Mouse (Mus musculus): ENCODE measurements around the gene Cep83. TPM values are rescaled to one million over a fixed set of nuclear protein-coding genes. Genes with fewer than 3 reads are reported as not detected.

The Cep83 gene
- polyA plus RNA-seq, 1 experiment from 2014 or later: 24.7 TPM

GRCm38 (mm10) chr10:94826436-94826835 lies 138.0 kb downstream of the Cep83 start:
- DNase-seq (peak; percentile 83), ATAC-seq (ENCODE audit: insufficient read depth) (peak; percentile 36; the same call in 1 of the 2 replicates)
- no peak for TF ChIP-seq CTCF (IDR thresholded peaks at IDR 0.05; ENCODE audit: low read depth)
- no peak overlapping the region for H3K9ac ChIP-seq
- no peak overlapping the region for H3K4me2 ChIP-seq
- WGBS: 44% methylated on average over 12 of the region's 12 CpGs
- H3K27me3 ChIP-seq (ENCODE audit: insufficient read depth, low read length): no peaks in the 10 kb centered on the region
- peaks cover 19% of the 10 kb centered on the region for H3K4me1 ChIP-seq (ENCODE audit: insufficient read depth)
- peaks cover 3% of the 10 kb centered on the region; the same call in 1 of the 2 replicates for H3K36me3 ChIP-seq (ENCODE audit: insufficient read depth)
- H3K9me3 ChIP-seq (ENCODE audit: low read depth, low read length): no peaks in the 10 kb centered on the region
- peak overlapping the region; percentile 47 for H3K27ac ChIP-seq (ENCODE audit: low read depth)
- no peak overlapping the region for H3K4me3 ChIP-seq (ENCODE audit: low read depth, low read length)

GRCm38 (mm10) chr10:94827325-94827724 lies 138.9 kb downstream of the Cep83 start:
- Histone ChIP-seq H3K27me3 (ENCODE audit: insufficient read depth, low read length) (no peaks in the 10 kb centered on the region), H3K4me3 (ENCODE audit: low read depth, low read length) (no peak overlapping the region), H3K4me2 (no peak overlapping the region), H3K27ac (ENCODE audit: low read depth) (peak overlapping the region; percentile 3; the same call in 1 of the 2 replicates), H3K4me1 (ENCODE audit: insufficient read depth) (peaks cover 19% of the 10 kb centered on the region), H3K9me3 (ENCODE audit: low read depth, low read length) (no peaks in the 10 kb centered on the region), H3K36me3 (ENCODE audit: insufficient read depth) (peaks cover 3% of the 10 kb centered on the region; the same call in 1 of the 2 replicates), H3K9ac (no peak overlapping the region)
- no peak for TF ChIP-seq CTCF (IDR thresholded peaks at IDR 0.05; ENCODE audit: low read depth)
- ATAC-seq (ENCODE audit: insufficient read depth) (no peak), DNase-seq (peak; percentile 31)
- 61% methylated on average over 10 of the region's 10 CpGs for WGBS

GRCm38 (mm10) chr10:94827890-94828733 lies 139.7 kb downstream of the Cep83 start:
- no peak overlapping the region for H3K27ac ChIP-seq (ENCODE audit: low read depth)
- H3K4me3 ChIP-seq (ENCODE audit: low read depth, low read length): no peak overlapping the region
- 85% methylated on average over 14 of the region's 14 CpGs for WGBS
- no peak for TF ChIP-seq CTCF (IDR thresholded peaks at IDR 0.05; ENCODE audit: low read depth)
- H3K9ac ChIP-seq: no peak overlapping the region
- peaks cover 3% of the 10 kb centered on the region; the same call in 1 of the 2 replicates for H3K36me3 ChIP-seq (ENCODE audit: insufficient read depth)
- DNase-seq (no peak), ATAC-seq (ENCODE audit: insufficient read depth) (no peak)
- peaks cover 19% of the 10 kb centered on the region for H3K4me1 ChIP-seq (ENCODE audit: insufficient read depth)
- H3K27me3 ChIP-seq (ENCODE audit: insufficient read depth, low read length): no peaks in the 10 kb centered on the region
- H3K4me2 ChIP-seq: no peak overlapping the region
- H3K9me3 ChIP-seq (ENCODE audit: low read depth, low read length): no peaks in the 10 kb centered on the region

GRCm38 (mm10) chr10:94828734-94829230 lies 140.3 kb downstream of the Cep83 start:
- Histone ChIP-seq H3K4me1 (ENCODE audit: insufficient read depth) (peaks cover 15% of the 10 kb centered on the region), H3K9me3 (ENCODE audit: low read depth, low read length) (no peaks in the 10 kb centered on the region), H3K36me3 (ENCODE audit: insufficient read depth) (peaks cover 3% of the 10 kb centered on the region; the same call in 1 of the 2 replicates), H3K27ac (ENCODE audit: low read depth) (peak overlapping the region; percentile 98), H3K4me2 (peak overlapping the region; percentile 42), H3K27me3 (ENCODE audit: insufficient read depth, low read length) (no peaks in the 10 kb centered on the region), H3K4me3 (ENCODE audit: low read depth, low read length) (no peak overlapping the region), H3K9ac (no peak overlapping the region)
- no peak for DNase-seq
- no peak for ATAC-seq (ENCODE audit: insufficient read depth)
- WGBS: 87% methylated on average over 7 of the region's 7 CpGs
- TF ChIP-seq CTCF (IDR thresholded peaks at IDR 0.05; ENCODE audit: low read depth): no peak

- H3K4me1 ChIP-seq (ENCODE audit: insufficient read depth): peaks cover 13% of the 10 kb centered on the region
- ATAC-seq (ENCODE audit: insufficient read depth) (peak; percentile 87), DNase-seq (peak; percentile 98)
- no peaks in the 10 kb centered on the region for H3K9me3 ChIP-seq (ENCODE audit: low read depth, low read length)
- TF ChIP-seq CTCF (IDR thresholded peaks at IDR 0.05; ENCODE audit: low read depth): 0 out of 2 replicates have a peak, but pooled peaks have one; percentile 13
- H3K36me3 ChIP-seq (ENCODE audit: insufficient read depth): peaks cover 3% of the 10 kb centered on the region; the same call in 1 of the 2 replicates
- no peaks in the 10 kb centered on the region for H3K27me3 ChIP-seq (ENCODE audit: insufficient read depth, low read length)
- H3K4me2 ChIP-seq: peak overlapping the region; percentile 42
- peak overlapping the region; percentile 21 for H3K9ac ChIP-seq
- peak overlapping the region; percentile 98 for H3K27ac ChIP-seq (ENCODE audit: low read depth)
- H3K4me3 ChIP-seq (ENCODE audit: low read depth, low read length): no peak overlapping the region
- 10% methylated on average over 6 of the region's 6 CpGs for WGBS
Observed at GRCm38 (mm10) chr10:94829407-94829806, 141.0 kb downstream of the Cep83 start.

GRCm38 (mm10) chr10:94835874-94836273 lies 147.4 kb downstream of the Cep83 start:
- H3K9me3 ChIP-seq (ENCODE audit: low read depth, low read length): no peaks in the 10 kb centered on the region
- no peak overlapping the region for H3K4me3 ChIP-seq (ENCODE audit: low read depth, low read length)
- no peak overlapping the region for H3K27ac ChIP-seq (ENCODE audit: low read depth)
- H3K36me3 ChIP-seq (ENCODE audit: insufficient read depth): peaks cover 11% of the 10 kb centered on the region; the same call in 1 of the 2 replicates
- no peak overlapping the region for H3K9ac ChIP-seq
- ATAC-seq (ENCODE audit: insufficient read depth) (no peak), DNase-seq (no peak)
- no peak overlapping the region for H3K4me2 ChIP-seq
- 61% methylated on average over 9 of the region's 9 CpGs for WGBS
- no peaks in the 10 kb centered on the region for H3K4me1 ChIP-seq (ENCODE audit: insufficient read depth)
- H3K27me3 ChIP-seq (ENCODE audit: insufficient read depth, low read length): no peaks in the 10 kb centered on the region
- TF ChIP-seq CTCF (IDR thresholded peaks at IDR 0.05; ENCODE audit: low read depth): no peak

Measured in lung, embryonic 14.5 days (tissue).